Mouse (Mus musculus): Measurements from ENCODE around the gene Sorcs2. TPM values are rescaled to one million over a fixed set of nuclear protein-coding genes. Genes with fewer than 3 reads are reported as not detected.

The Sorcs2 gene
- total RNA-seq, 2 experiments from 2014 or later = not detected

- ATAC-seq (replicated peaks; ENCODE audit: poor library complexity) = no peak
Measured at GRCm38 (mm10) chr5:36024003-36024685, 373.8 kb downstream of the Sorcs2 start.

- ATAC-seq (replicated peaks; ENCODE audit: poor library complexity) = no peak
Measured at GRCm38 (mm10) chr5:36022361-36022760, 375.6 kb downstream of the Sorcs2 start.

GRCm38 (mm10) chr5:36021091-36021490 is 376.8 kb downstream of the Sorcs2 start:
- ATAC-seq (replicated peaks; ENCODE audit: poor library complexity) = no peak

GRCm38 (mm10) chr5:36018366-36018765 is 379.6 kb downstream of the Sorcs2 start:
- no peak for ATAC-seq (replicated peaks; ENCODE audit: poor library complexity)

GRCm38 (mm10) chr5:36009405-36009804 is 388.5 kb downstream of the Sorcs2 start:
- ATAC-seq (replicated peaks; ENCODE audit: poor library complexity) = no peak

GRCm38 (mm10) chr5:36007649-36008048 is 390.3 kb downstream of the Sorcs2 start:
- no peak for ATAC-seq (replicated peaks; ENCODE audit: poor library complexity)

- ATAC-seq (replicated peaks; ENCODE audit: poor library complexity) = no peak
Measured at GRCm38 (mm10) chr5:36006586-36006985, 391.4 kb downstream of the Sorcs2 start.

- ATAC-seq (replicated peaks; ENCODE audit: poor library complexity) = no peak
Measured at GRCm38 (mm10) chr5:36006106-36006505, 391.8 kb downstream of the Sorcs2 start.

- no peak for ATAC-seq (replicated peaks; ENCODE audit: poor library complexity)
Measured at GRCm38 (mm10) chr5:36003797-36004196, 394.1 kb downstream of the Sorcs2 start.

GRCm38 (mm10) chr5:35989986-35990735 is 407.8 kb downstream of the Sorcs2 start:
- no peak for ATAC-seq (replicated peaks; ENCODE audit: poor library complexity)

- ATAC-seq (replicated peaks; ENCODE audit: poor library complexity) = no peak
Measured at GRCm38 (mm10) chr5:35989506-35989905, 408.4 kb downstream of the Sorcs2 start.

GRCm38 (mm10) chr5:35988085-35988484 is 409.9 kb downstream of the Sorcs2 start:
- no peak for ATAC-seq (replicated peaks; ENCODE audit: poor library complexity)

- no peak for ATAC-seq (replicated peaks; ENCODE audit: poor library complexity)
Measured at GRCm38 (mm10) chr5:35985611-35986010, 412.3 kb downstream of the Sorcs2 start.

- ATAC-seq (replicated peaks; ENCODE audit: poor library complexity) = peak; percentile 90
Measured at GRCm38 (mm10) chr5:35981976-35982375, 416.0 kb downstream of the Sorcs2 start.

- ATAC-seq (replicated peaks; ENCODE audit: poor library complexity) = no peak
Measured at GRCm38 (mm10) chr5:35981341-35981740, 416.6 kb downstream of the Sorcs2 start.

- ATAC-seq (replicated peaks; ENCODE audit: poor library complexity) = no peak
Measured at GRCm38 (mm10) chr5:35980542-35980941, 417.4 kb downstream of the Sorcs2 start.

- ATAC-seq (replicated peaks; ENCODE audit: poor library complexity) = peak; percentile 81
Measured at GRCm38 (mm10) chr5:35975681-35976080, 422.3 kb downstream of the Sorcs2 start.

GRCm38 (mm10) chr5:35974265-35974664 is 423.7 kb downstream of the Sorcs2 start:
- no peak for ATAC-seq (replicated peaks; ENCODE audit: poor library complexity)

GRCm38 (mm10) chr5:35973800-35974199 is 424.1 kb downstream of the Sorcs2 start:
- ATAC-seq (replicated peaks; ENCODE audit: poor library complexity) = peak; percentile 26; the same call in 1 of the 2 replicates

- ATAC-seq (replicated peaks; ENCODE audit: poor library complexity) = no peak
Measured at GRCm38 (mm10) chr5:35972739-35973138, 425.2 kb downstream of the Sorcs2 start.

- peak; percentile 62 for ATAC-seq (replicated peaks; ENCODE audit: poor library complexity)
Measured at GRCm38 (mm10) chr5:35971841-35972578, 425.9 kb downstream of the Sorcs2 start.

Data from megakaryocyte progenitor cell, adult 5-6 weeks (primary cell).